Mouse (Mus musculus) NIH3T3 (cell line): ENCODE results near the gene Olfml3.

Source experiments
- DNase-seq: peaks from one replicate; pipeline ENCODE4 v3.0.0-alpha.2; 2012; ENCODE audit warnings: low read depth

Olfml3 gene

GRCm38 (mm10) chr3:103737778-103738571 lies at the start of gene Olfml3:
TSS of gene Olfml3 (minus strand) at chr3:103738001.
- DNase-seq: peak; percentile 97

- no peak for DNase-seq
Observed at GRCm38 (mm10) chr3:103787225-103787624, 49.4 kb upstream of the Olfml3 start.

GRCm38 (mm10) chr3:103782844-103783609 lies 45.2 kb upstream of the Olfml3 start:
- no peak for DNase-seq

- DNase-seq: no peak
Observed at GRCm38 (mm10) chr3:103780777-103781176, 43.0 kb upstream of the Olfml3 start.

DNA sequence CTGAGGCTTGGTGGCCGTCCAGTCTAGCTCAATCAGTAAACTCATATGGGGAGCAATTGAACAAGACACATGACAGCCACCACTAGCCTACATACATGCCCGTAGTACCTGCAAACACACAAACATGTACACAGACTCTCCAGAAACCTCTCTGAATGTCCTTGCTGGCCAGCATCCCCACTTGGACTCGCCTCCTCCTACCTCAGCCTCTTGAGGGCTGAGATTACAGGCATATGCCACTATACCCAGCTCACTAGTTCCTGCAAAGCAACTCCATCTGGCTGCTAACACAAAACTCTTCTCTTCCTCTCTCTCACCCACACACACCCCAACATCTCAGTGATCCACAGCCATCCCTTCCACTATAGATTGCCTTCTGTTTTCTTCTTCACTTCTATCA lies 42.5 kb upstream of the Olfml3 start:
- DNase-seq: no peak

- DNase-seq: no peak
Observed at GRCm38 (mm10) chr3:103779183-103779582, 41.4 kb upstream of the Olfml3 start.

DNA sequence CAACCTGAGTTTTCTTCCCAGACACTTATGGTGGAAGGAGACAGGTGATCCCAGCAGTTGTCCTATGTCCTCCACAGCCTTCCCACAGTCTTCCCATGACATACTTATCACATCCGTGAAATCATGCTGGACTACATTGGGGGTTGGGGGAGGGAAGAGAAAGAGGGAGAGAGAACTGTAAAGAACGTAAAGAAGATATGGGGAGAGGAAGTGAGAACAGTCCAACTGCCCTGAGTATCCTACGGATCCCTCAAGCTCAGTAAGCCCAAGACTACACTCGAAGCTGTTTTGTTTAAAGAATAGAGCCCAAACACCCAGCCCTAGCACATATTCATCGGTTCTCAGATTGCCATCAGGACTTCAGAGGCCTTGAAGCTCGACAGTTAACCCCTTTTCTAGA lies 40.9 kb upstream of the Olfml3 start:
- DNase-seq: no peak

DNA sequence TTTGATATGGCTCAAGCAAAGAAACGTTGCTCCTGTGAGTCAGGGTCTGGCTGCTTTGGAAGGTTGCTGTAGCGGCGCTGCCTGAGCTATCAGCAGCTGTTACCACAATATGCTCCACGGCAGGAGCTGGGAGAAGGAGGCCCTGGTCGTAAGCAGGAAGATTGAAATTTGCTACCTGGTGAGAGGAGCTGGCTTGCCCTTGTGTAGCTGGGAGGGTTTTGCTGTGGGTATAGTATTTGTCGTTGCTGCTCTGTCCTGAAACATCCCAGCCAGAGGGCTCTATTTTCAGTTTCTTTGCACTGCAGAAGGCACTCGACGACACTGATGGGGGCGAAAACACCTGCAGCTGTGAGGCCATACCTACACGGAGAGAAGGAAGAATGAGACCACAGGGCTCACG lies 40.1 kb upstream of the Olfml3 start:
- DNase-seq: no peak

GRCm38 (mm10) chr3:103774009-103774408 lies 36.2 kb upstream of the Olfml3 start:
- no peak for DNase-seq

GRCm38 (mm10) chr3:103773508-103773907 lies 35.7 kb upstream of the Olfml3 start:
- DNase-seq: no peak

- DNase-seq: no peak
Observed at GRCm38 (mm10) chr3:103772846-103773245, 35.0 kb upstream of the Olfml3 start.

DNA sequence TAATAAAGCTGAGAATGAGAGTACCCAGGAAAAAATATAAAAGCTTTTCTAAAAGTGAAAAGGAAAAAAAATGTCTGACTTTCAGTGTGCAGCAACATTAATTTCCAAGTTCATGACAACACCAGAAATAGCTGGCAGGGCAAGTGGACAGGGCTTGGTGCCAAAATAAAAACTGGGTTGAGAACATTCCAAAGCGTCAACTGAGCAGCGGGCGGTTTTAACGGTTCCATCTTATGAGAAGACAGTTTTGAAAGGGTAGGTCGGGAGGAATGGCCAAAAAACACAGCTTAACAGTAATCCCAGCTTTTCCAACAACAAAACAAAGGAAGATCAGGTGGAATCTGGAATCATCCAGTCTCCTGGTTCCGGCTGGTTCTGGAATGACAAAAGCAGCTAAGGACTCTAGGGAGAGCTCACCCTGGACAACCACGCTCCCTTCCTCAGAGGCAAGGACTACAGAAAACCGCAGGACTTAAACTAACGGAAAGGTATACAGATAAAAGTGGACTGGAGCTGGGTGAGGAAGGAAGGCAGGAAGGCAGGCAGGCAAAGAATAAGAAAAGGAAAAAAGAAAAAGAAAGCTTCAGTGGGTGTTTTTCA lies 33.8 kb upstream of the Olfml3 start:
- DNase-seq: peak; percentile 83

DNA sequence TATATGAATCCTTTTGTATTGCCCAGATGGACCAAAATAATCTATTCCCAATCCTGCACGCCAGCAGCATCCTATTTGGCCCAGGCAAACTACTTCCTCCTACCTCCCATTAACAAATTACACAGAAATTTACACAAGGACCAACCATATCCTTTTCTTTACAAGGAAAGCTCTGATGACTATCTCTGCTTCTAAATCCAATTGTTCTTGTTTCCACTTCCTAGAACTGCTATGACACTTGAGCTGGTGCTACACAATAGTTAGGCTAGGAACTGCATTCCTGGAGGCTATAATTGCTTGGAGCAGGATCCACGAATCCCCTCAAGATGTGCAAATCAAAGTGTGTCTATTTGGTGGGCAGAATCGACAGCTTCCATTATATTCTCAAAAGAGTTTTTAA lies 29.0 kb upstream of the Olfml3 start:
- DNase-seq: no peak

GRCm38 (mm10) chr3:103759261-103759970 lies 21.6 kb upstream of the Olfml3 start:
- DNase-seq: peak; percentile 81

DNA sequence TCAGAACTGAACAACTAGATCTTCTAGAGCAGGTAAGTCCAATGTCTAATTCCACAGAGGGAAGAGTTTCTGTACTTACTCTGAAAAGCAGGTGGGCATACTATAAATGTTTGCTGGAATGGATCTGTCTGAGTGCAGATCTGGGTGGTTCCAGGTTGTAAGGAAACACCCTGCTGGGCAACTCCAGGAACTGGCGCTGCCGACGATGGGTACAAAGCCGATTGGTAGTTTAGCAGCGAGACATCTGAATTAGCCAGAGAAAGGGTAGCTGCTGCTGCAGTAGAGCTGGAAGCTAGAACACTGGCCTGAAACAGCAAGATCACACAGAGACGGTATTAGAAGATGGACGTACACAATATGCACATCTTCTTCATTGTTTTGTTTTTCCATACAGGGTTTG lies 20.7 kb upstream of the Olfml3 start:
- no peak for DNase-seq

DNA sequence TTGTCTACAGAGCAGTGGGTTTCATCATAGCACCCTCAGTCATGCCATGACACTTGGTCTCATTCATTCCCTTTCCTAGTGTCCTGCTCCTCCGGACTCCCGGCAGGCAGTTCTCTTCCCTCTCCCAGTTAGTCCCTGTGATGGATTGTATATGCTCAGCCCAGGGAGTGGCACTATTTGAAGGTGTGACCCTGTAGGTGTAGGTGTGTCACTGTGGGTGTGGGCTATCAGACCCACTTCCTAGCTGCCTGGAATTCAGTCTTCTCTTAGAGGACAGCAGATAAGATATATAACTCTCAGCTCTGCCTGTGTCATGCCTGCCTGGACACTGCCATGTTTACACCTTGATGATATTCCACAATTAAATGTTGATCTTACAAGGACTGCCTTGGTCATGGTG lies 19.1 kb upstream of the Olfml3 start:
- no peak for DNase-seq

GRCm38 (mm10) chr3:103755351-103755750 lies 17.6 kb upstream of the Olfml3 start:
- no peak for DNase-seq

- DNase-seq: no peak
Observed at GRCm38 (mm10) chr3:103751558-103751957, 13.8 kb upstream of the Olfml3 start.

DNA sequence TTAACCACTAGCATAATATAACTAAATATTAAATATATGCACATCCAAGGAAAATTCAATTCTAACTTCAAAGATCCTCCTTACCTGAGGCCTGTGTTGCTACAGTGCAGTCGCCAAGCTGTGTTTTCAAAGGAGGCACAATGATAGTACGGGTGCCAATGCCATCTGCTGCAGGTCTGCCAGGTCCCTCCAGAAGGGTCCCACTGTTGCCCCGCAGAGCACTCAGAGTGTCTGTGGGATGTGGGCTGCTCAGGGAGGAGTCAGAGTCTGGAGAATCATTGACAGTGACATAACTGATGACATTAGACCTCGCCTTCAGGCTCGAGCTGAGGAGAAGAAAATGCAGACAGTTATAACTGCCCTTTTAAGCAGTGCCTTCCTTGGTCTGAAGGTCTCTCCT lies 8.9 kb upstream of the Olfml3 start:
- DNase-seq: no peak

DNA sequence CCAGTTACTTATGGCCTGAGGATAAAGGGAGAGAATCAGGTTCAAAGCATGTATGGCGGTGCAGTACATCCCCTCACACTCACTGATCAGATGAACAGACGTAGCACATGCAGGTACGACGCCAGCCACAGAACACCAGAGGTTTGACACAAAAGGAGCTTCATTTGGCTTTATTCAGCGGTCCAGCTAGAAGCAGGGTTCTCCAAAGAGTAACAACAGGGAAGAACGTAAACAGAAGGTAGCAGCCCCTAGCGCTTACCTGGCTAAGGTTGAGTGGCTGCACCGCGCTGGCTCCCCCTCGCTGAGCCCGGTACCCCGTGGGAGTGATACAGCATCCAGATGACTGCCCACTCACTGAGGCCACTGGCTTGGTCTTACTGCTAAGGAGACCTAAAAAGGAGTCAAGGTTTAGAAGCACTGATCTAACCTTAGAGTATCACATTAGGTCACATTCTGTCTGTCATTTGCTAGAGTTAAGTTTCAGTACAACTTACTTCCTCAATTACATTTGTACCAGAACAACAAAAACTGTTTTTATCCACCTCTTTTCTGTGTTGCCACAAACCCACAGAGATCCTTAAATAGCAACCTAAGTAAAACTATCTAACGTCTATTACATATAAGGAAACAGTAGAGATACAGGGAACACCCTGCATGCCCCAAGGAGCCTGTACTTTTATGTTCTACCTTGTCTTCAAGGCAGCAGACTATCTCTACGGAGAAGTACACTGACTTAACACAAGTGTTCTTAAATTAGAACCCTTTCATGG lies 7.4 kb upstream of the Olfml3 start:
- no peak for DNase-seq

DNA sequence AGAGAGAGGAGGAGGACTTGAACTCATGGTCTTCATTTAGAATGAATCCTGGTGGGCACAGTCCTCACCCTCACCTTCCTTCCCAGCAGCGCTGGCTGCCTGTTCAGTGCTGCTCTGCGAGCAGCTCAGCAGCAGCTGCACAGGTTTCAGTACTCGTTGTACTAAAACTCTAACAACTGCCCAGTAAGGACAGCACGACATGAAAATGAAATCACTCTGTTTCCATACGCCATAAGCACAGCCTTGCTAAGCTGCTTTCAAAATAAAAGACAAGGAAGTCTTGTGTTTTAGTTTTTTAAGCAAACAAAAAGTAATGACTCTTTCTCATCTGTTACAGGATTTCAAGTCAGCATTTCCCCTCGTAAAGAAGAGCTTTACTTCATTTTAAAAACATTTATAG lies 5.4 kb upstream of the Olfml3 start:
- DNase-seq: no peak

GRCm38 (mm10) chr3:103740342-103740741 lies 2.5 kb upstream of the Olfml3 start:
- DNase-seq: no peak
